Comparison of ENCODE assay signal across 21 mouse cellular contexts in genomic region chr1:51897160-51897572, GRCm38 (mm10). TPM values are rescaled to one million over a fixed set of nuclear protein-coding genes. Genes with fewer than 3 reads are reported as not detected.
DNase-seq lines count a peak whose midpoint lies in the region; ATAC-seq and TF ChIP-seq lines count a peak whose summit lies in the region.
"Had no signal": no experiment of that assay in that cellular context is flagged by ENCODE, and none has a peak within 500 bp of the region (broad histone marks: within the 10 kb centered on the region; RNA-seq: fewer than 3 reads in every experiment).

No protein-coding gene starts in this region.

- TF ChIP-seq CTCF in hindbrain, postnatal 0 days (IDR thresholded peaks at IDR 0.05; ENCODE audit: low read depth), result no peak

- no peak overlapping the region for H3K27ac ChIP-seq in hindbrain, postnatal 0 days
- H3K27ac ChIP-seq in hindbrain, embryonic 13.5 days, result no peak overlapping the region
- no peak overlapping the region for H3K27ac ChIP-seq in midbrain, embryonic 11.5 days (ENCODE audit: low read depth, low read length)
- no peak overlapping the region; the same call in 1 of the 2 replicates for H3K27ac ChIP-seq in midbrain, embryonic 10.5 days (replicated peaks)
- H3K27ac ChIP-seq in embryonic facial prominence, embryonic 13.5 days, result no peak overlapping the region
- H3K27ac ChIP-seq in forebrain, embryonic 14.5 days (ENCODE audit: low read depth, low read length), result no peak overlapping the region
- H3K27ac ChIP-seq: kidney, postnatal 0 days; left cerebral cortex, adult 2 months; liver, embryonic 14.5 days; macrophage had no signal

- peak; percentile 22; the same call in 1 of the 2 replicates for ATAC-seq in hindbrain, postnatal 0 days
- ATAC-seq in hindbrain, embryonic 13.5 days (ENCODE audit: low FRiP score), result no peak
- peak; percentile 41; the same call in 1 of the 2 replicates for ATAC-seq in midbrain, embryonic 11.5 days (ENCODE audit: low FRiP score)
- peak; percentile 65 for ATAC-seq in embryonic facial prominence, embryonic 13.5 days (ENCODE audit: insufficient number of reproducible peaks, insufficient read depth, low FRiP score, low TSS enrichment, low read depth)
- peak; percentile 24; the same call in 1 of the 2 replicates for ATAC-seq in forebrain, embryonic 14.5 days
- ATAC-seq: Patski had no signal

- H3K4me1 ChIP-seq in hindbrain, postnatal 0 days (ENCODE audit: insufficient read depth, low read length), result no peaks in the 10 kb centered on the region
- peaks cover 23% of the 10 kb centered on the region for H3K4me1 ChIP-seq in hindbrain, embryonic 13.5 days (replicated peaks)
- peaks cover 10% of the 10 kb centered on the region for H3K4me1 ChIP-seq in midbrain, embryonic 11.5 days (ENCODE audit: control insufficient read depth, insufficient read depth, low read length)
- peaks cover 29% of the 10 kb centered on the region for H3K4me1 ChIP-seq in midbrain, embryonic 10.5 days
- peaks cover 40% of the 10 kb centered on the region for H3K4me1 ChIP-seq in embryonic facial prominence, embryonic 13.5 days
- peaks cover 15% of the 10 kb centered on the region; the same call in 1 of the 2 replicates for H3K4me1 ChIP-seq in forebrain, embryonic 14.5 days (ENCODE audit: control insufficient read depth, insufficient read depth, low read length)

- H3K36me3 ChIP-seq in hindbrain, postnatal 0 days (ENCODE audit: insufficient read depth, low read length), result no peaks in the 10 kb centered on the region
- H3K36me3 ChIP-seq in hindbrain, embryonic 13.5 days, result no peaks in the 10 kb centered on the region
- H3K36me3 ChIP-seq in midbrain, embryonic 11.5 days (ENCODE audit: control insufficient read depth, insufficient read depth, low read length), result no peaks in the 10 kb centered on the region
- H3K36me3 ChIP-seq in midbrain, embryonic 10.5 days, result peaks cover 4% of the 10 kb centered on the region; the same call in 1 of the 2 replicates
- no peaks in the 10 kb centered on the region for H3K36me3 ChIP-seq in embryonic facial prominence, embryonic 13.5 days
- no peaks in the 10 kb centered on the region for H3K36me3 ChIP-seq in forebrain, embryonic 14.5 days (ENCODE audit: control insufficient read depth, insufficient read depth, low read length)
- H3K36me3 ChIP-seq: G1E had no signal

- H3K9me3 ChIP-seq in hindbrain, postnatal 0 days (ENCODE audit: low read length), result no peaks in the 10 kb centered on the region
- H3K9me3 ChIP-seq in hindbrain, embryonic 13.5 days, result no peaks in the 10 kb centered on the region
- no peaks in the 10 kb centered on the region for H3K9me3 ChIP-seq in midbrain, embryonic 11.5 days (ENCODE audit: control insufficient read depth, low read length)
- no peaks in the 10 kb centered on the region for H3K9me3 ChIP-seq in midbrain, embryonic 10.5 days (replicated peaks)
- H3K9me3 ChIP-seq in embryonic facial prominence, embryonic 13.5 days, result no peaks in the 10 kb centered on the region
- H3K9me3 ChIP-seq in forebrain, embryonic 14.5 days (replicated peaks; ENCODE audit: control insufficient read depth, low read length), result no peaks in the 10 kb centered on the region
- H3K9me3 ChIP-seq: G1E had no signal

- H3K4me2 ChIP-seq in hindbrain, postnatal 0 days (ENCODE audit: low read depth, low read length), result no peak overlapping the region
- no peak overlapping the region for H3K4me2 ChIP-seq in hindbrain, embryonic 13.5 days
- no peak overlapping the region for H3K4me2 ChIP-seq in midbrain, embryonic 11.5 days
- no peak overlapping the region for H3K4me2 ChIP-seq in embryonic facial prominence, embryonic 13.5 days
- no peak overlapping the region for H3K4me2 ChIP-seq in forebrain, embryonic 14.5 days (ENCODE audit: low read length)
- H3K4me2 ChIP-seq: heart, embryonic 11.5 days had no signal

- 57% methylated on average over 6 of the region's 6 CpGs for WGBS in hindbrain, postnatal 0 days
- 46% methylated on average over 3 of the region's 6 CpGs for WGBS in hindbrain, embryonic 13.5 days
- 35% methylated on average over 4 of the region's 6 CpGs for WGBS in midbrain, embryonic 11.5 days
- WGBS in midbrain, embryonic 10.5 days, result 49% methylated on average over 6 of the region's 6 CpGs
- WGBS in embryonic facial prominence, embryonic 13.5 days, result 62% methylated on average over 6 of the region's 6 CpGs
- 20% methylated on average over 3 of the region's 6 CpGs for WGBS in forebrain, embryonic 14.5 days

- H3K9ac ChIP-seq in hindbrain, postnatal 0 days (replicated peaks; ENCODE audit: low read length), result no peak overlapping the region
- no peak overlapping the region for H3K9ac ChIP-seq in hindbrain, embryonic 13.5 days
- no peak overlapping the region for H3K9ac ChIP-seq in midbrain, embryonic 11.5 days (ENCODE audit: low read length)
- no peak overlapping the region for H3K9ac ChIP-seq in embryonic facial prominence, embryonic 13.5 days
- no peak overlapping the region for H3K9ac ChIP-seq in forebrain, embryonic 14.5 days (ENCODE audit: low read length)
- H3K9ac ChIP-seq: liver, embryonic 14.5 days had no signal

- H3K27me3 ChIP-seq in hindbrain, postnatal 0 days (ENCODE audit: insufficient read depth, low read length), result no peaks in the 10 kb centered on the region
- no peaks in the 10 kb centered on the region for H3K27me3 ChIP-seq in hindbrain, embryonic 13.5 days
- no peaks in the 10 kb centered on the region for H3K27me3 ChIP-seq in midbrain, embryonic 11.5 days (ENCODE audit: control insufficient read depth, insufficient read depth, low read length)
- no peaks in the 10 kb centered on the region for H3K27me3 ChIP-seq in midbrain, embryonic 10.5 days (ENCODE audit: low read depth, poor library complexity, severe bottlenecking)
- H3K27me3 ChIP-seq in embryonic facial prominence, embryonic 13.5 days, result no peaks in the 10 kb centered on the region
- no peaks in the 10 kb centered on the region for H3K27me3 ChIP-seq in forebrain, embryonic 14.5 days (replicated peaks; ENCODE audit: control insufficient read depth, insufficient read depth, low read length)
- H3K27me3 ChIP-seq: CH12.LX, Patski had no signal

- H3K4me3 ChIP-seq in hindbrain, postnatal 0 days (ENCODE audit: low read length), result no peak overlapping the region
- H3K4me3 ChIP-seq in hindbrain, embryonic 13.5 days, result no peak overlapping the region
- H3K4me3 ChIP-seq in midbrain, embryonic 11.5 days (ENCODE audit: low read depth, low read length), result no peak overlapping the region
- no peak overlapping the region for H3K4me3 ChIP-seq in midbrain, embryonic 10.5 days
- H3K4me3 ChIP-seq in embryonic facial prominence, embryonic 13.5 days, result no peak overlapping the region
- no peak overlapping the region for H3K4me3 ChIP-seq in forebrain, embryonic 14.5 days (ENCODE audit: low read depth, low read length)
- H3K4me3 ChIP-seq: left cerebral cortex, adult 2 months had no signal

- no peak for DNase-seq in hindbrain, postnatal 0 days (ENCODE audit: low spot score)
- DNase-seq in midbrain, embryonic 11.5 days (ENCODE audit: low spot score, missing footprints), result no peak
- no peak for DNase-seq in midbrain, embryonic 10.5 days (ENCODE audit: low spot score)
- peak; percentile 45 for DNase-seq in forebrain, embryonic 14.5 days (ENCODE audit: low spot score)
- DNase-seq in adrenal gland, postnatal 25 days, result no peak
- DNase-seq: B cell, adult 2 months; cerebellum, adult 18-20 months; cerebellum, postnatal 14 days; gastrocnemius, postnatal 14 days; kidney, adult 11 months; thymus, adult 18-20 months had no signal

RNA-seq across cellular contexts. Expression of gene Myo1b, which starts 18.7 kb away (rescaled TPM):
- 20.3 and 27.9 TPM in 2 replicates for total RNA-seq in hindbrain, postnatal 0 days (2014; rRNA removed)
- 44.7 and 45.2 TPM in 2 replicates for polyA plus RNA-seq in hindbrain, postnatal 0 days (2015; fragmentation: Nextera tagmentation; extraction: Ambion mirVana)
- polyA plus RNA-seq in hindbrain, embryonic 13.5 days (2015; fragmentation: Nextera tagmentation; extraction: Ambion mirVana), result 78.7 and 87.9 TPM in 2 replicates
- 104 and 105 TPM in 2 replicates for polyA plus RNA-seq in midbrain, embryonic 11.5 days (2014; fragmentation: Nextera tagmentation; extraction: Ambion mirVana)
- 73.0 and 78.9 TPM in 2 replicates for polyA plus RNA-seq in midbrain, embryonic 10.5 days (2016; fragmentation: Nextera tagmentation; extraction: Ambion mirVana)
- polyA plus RNA-seq in embryonic facial prominence, embryonic 13.5 days (2015; fragmentation: Nextera tagmentation; extraction: Ambion mirVana), result 96.1 and 105 TPM in 2 replicates
- 78.1 and 89.1 TPM in 2 replicates for polyA plus RNA-seq in forebrain, embryonic 14.5 days (2014; fragmentation: Nextera tagmentation; extraction: Ambion mirVana)
- 61.8 and 69.3 TPM in 2 replicates for total RNA-seq in adrenal gland, postnatal 25 days (2021)
- polyA plus RNA-seq: G1E had no signal
